Mouse (Mus musculus) ES-Bruce4 (cell line): Measurements from ENCODE around the gene Tgfbrap1.

ENCODE experiments used
- CTCF ChIP-seq: IDR thresholded peaks from one replicate; pipeline ENCODE4 v1.8.1; 2011; ENCODE audit warnings: low read depth, low read length
- POLR2A ChIP-seq: IDR thresholded peaks from one replicate; pipeline ENCODE4 v1.8.1; 2011; ENCODE audit warnings: low read length; ENCODE audit not compliant: insufficient read depth

GRCm38 (mm10) chr1:43141555-43141961 lies 43.1 kb upstream of the Tgfbrap1 start:
- TF ChIP-seq POLR2A (no peak), CTCF (no peak)
